Mouse (Mus musculus) bone marrow macrophage, adult 2 months (primary cell): Measurements from ENCODE around the gene Gm21103.
"Not testable (repeated sequence)": the region's sequence is repeated elsewhere in the genome, so short reads cannot be mapped to it uniquely, and the experiment has no call there.

ENCODE experiments used
- CTCF ChIP-seq: IDR thresholded peaks from 2 replicates; pipeline ENCODE4 v1.5.1; 2012; ENCODE audit warnings: low read depth, mild to moderate bottlenecking, low read length, moderate library complexity
- POLR2A ChIP-seq: IDR thresholded peaks from 2 replicates; pipeline ENCODE4 v1.6.1; 2012; ENCODE audit warnings: mild to moderate bottlenecking, low read depth, low read length, borderline replicate concordance

- TF ChIP-seq POLR2A, CTCF: not testable (repeated sequence)
Observed at GRCm38 (mm10) chr14:6286931-6287715, 17.5 kb downstream of the Gm21103 start, which contains the start of gene Gm3411.
